Comparison of ENCODE assay signal across 12 mouse cellular contexts in genomic region chr11:120820546-120820945, GRCm38 (mm10). TPM values are rescaled to one million over a fixed set of nuclear protein-coding genes. Genes with fewer than 3 reads are reported as not detected.
DNase-seq lines count a peak whose midpoint lies in the region; ATAC-seq and TF ChIP-seq lines count a peak whose summit lies in the region.
"Had no signal": no experiment of that assay in that cellular context is flagged by ENCODE, and none has a peak within 500 bp of the region (broad histone marks: within the 10 kb centered on the region; RNA-seq: fewer than 3 reads in every experiment).

No protein-coding gene starts in this region.

- no peaks in the 10 kb centered on the region for H3K9me3 ChIP-seq in heart, embryonic 12.5 days (replicated peaks)
- no peaks in the 10 kb centered on the region for H3K9me3 ChIP-seq in MEL (replicated peaks; ENCODE audit: insufficient read depth, low read length)
- no peaks in the 10 kb centered on the region for H3K9me3 ChIP-seq in embryonic facial prominence, embryonic 10.5 days
- no peaks in the 10 kb centered on the region for H3K9me3 ChIP-seq in limb, embryonic 14.5 days (ENCODE audit: control insufficient read depth, low read length)
- H3K9me3 ChIP-seq: limb, embryonic 15.5 days had no signal

- TF ChIP-seq POLR2A in MEL (IDR thresholded peaks at IDR 0.05; ENCODE audit: control insufficient read depth in 1 of 2, insufficient read depth in 1 of 2, low read depth in 1 of 2, low read length in 2 of 2, poor library complexity in 1 of 2): no peak
- TF ChIP-seq POLR2A in limb, embryonic 14.5 days (IDR thresholded peaks at IDR 0.05; ENCODE audit: borderline replicate concordance, extremely low read depth, insufficient read depth, insufficient read length): no peak

- TF ChIP-seq EP300 in MEL (IDR thresholded peaks at IDR 0.05; ENCODE audit: low read depth in 1 of 2, low read length in 2 of 2): no peak

- H3K79me2 ChIP-seq in MEL (ENCODE audit: control insufficient read depth, insufficient read depth, low read length, poor library complexity): peaks cover 47% of the 10 kb centered on the region

- no peak for ATAC-seq in heart, embryonic 12.5 days (ENCODE audit: insufficient number of reproducible peaks, low FRiP score)
- ATAC-seq in limb, embryonic 14.5 days (ENCODE audit: low FRiP score, low read depth): no peak

- no peak overlapping the region for H3K4me2 ChIP-seq in heart, embryonic 12.5 days
- no peak overlapping the region for H3K4me2 ChIP-seq in limb, embryonic 14.5 days (replicated peaks; ENCODE audit: low read depth, low read length, severe bottlenecking)

- H3K4me3 ChIP-seq in heart, embryonic 12.5 days: no peak overlapping the region
- H3K4me3 ChIP-seq in MEL (ENCODE audit: control insufficient read depth in 1 of 2, insufficient read depth in 1 of 2, low read depth in 2 of 2, low read length in 2 of 2): no peak overlapping the region
- peak overlapping the region; percentile 91 for H3K4me3 ChIP-seq in embryonic facial prominence, embryonic 10.5 days
- H3K4me3 ChIP-seq in limb, embryonic 14.5 days (replicated peaks; ENCODE audit: low read length): no peak overlapping the region

- H3K4me1 ChIP-seq in heart, embryonic 12.5 days (replicated peaks): peaks cover 34% of the 10 kb centered on the region
- peaks cover 0 to 20% of the 10 kb centered on the region in 2 experiments; a peak in 3 of 4 replicates for H3K4me1 ChIP-seq in MEL (ENCODE audit: control insufficient read depth in 1 of 2, insufficient read depth in 2 of 2, low read length in 2 of 2)
- H3K4me1 ChIP-seq in embryonic facial prominence, embryonic 10.5 days: peaks cover 49% of the 10 kb centered on the region
- H3K4me1 ChIP-seq in limb, embryonic 14.5 days (ENCODE audit: control insufficient read depth, insufficient read depth, low read length): peaks cover 20% of the 10 kb centered on the region

- no peak for TF ChIP-seq RAD21 in MEL (IDR thresholded peaks at IDR 0.05; ENCODE audit: low read depth, low read length)

- no peak for TF ChIP-seq CTCF in MEL (IDR thresholded peaks at IDR 0.05 in 2 of 3, conservative IDR thresholded peaks at IDR 0.05 in 1 of 3; ENCODE audit: control insufficient read depth in 1 of 3, insufficient read depth in 1 of 3, low read depth in 2 of 3, low read length in 3 of 3, poor library complexity in 1 of 3, severe bottlenecking in 1 of 3)

- no peak for DNase-seq in heart, postnatal 25 days (ENCODE audit: low spot score)
- DNase-seq in MEL (ENCODE audit: low read depth, low spot score): peak; percentile 13
- DNase-seq in embryonic facial prominence, embryonic 10.5 days (ENCODE audit: low spot score): peak; percentile 7
- DNase-seq in limb, embryonic 14.5 days (ENCODE audit: low spot score): no peak
- no peak for DNase-seq in retina, postnatal 1 day
- no peak for DNase-seq in left cerebral cortex, postnatal 14 days (ENCODE audit: low spot score in 2 of 2)
- DNase-seq in MN1 (ENCODE audit: low spot score): no peak
- DNase-seq: adrenal gland, adult 8-10 months; gastrocnemius, postnatal 25 days; thymus, postnatal 36 days had no signal

- intact Hi-C loops in heart, postnatal 25 days (cut with DNase I): no loop called here
- intact Hi-C loops in left cerebral cortex, postnatal 14 days (cut with DNase I): loop anchor here (5.0 kb wide), 1 partner anchor 82 kb away; no protein-coding TSS in a partner anchor

- H3K27me3 ChIP-seq in heart, embryonic 12.5 days (replicated peaks): no peaks in the 10 kb centered on the region
- no peaks in the 10 kb centered on the region for H3K27me3 ChIP-seq in MEL (ENCODE audit: control insufficient read depth in 1 of 2, insufficient read depth in 2 of 2, low read length in 2 of 2)
- no peaks in the 10 kb centered on the region for H3K27me3 ChIP-seq in embryonic facial prominence, embryonic 10.5 days (replicated peaks; ENCODE audit: low read depth, poor library complexity, severe bottlenecking)
- no peaks in the 10 kb centered on the region for H3K27me3 ChIP-seq in limb, embryonic 14.5 days (ENCODE audit: control insufficient read depth, insufficient read depth, low read length)
- H3K27me3 ChIP-seq: limb, embryonic 15.5 days had no signal

- 94% methylated on average over 14 of the region's 14 CpGs for WGBS in heart, embryonic 12.5 days
- WGBS in embryonic facial prominence, embryonic 10.5 days: 96% methylated on average over 14 of the region's 14 CpGs
- 92% methylated on average over 14 of the region's 14 CpGs for WGBS in limb, embryonic 14.5 days

- 0 out of 2 replicates have a peak overlapping the region, but pooled peaks have one; percentile 37 for H3K9ac ChIP-seq in heart, embryonic 12.5 days
- H3K9ac ChIP-seq in MEL (ENCODE audit: control insufficient read depth, low read depth, low read length, poor library complexity, severe bottlenecking): no peak overlapping the region
- 0 out of 2 replicates have a peak overlapping the region, but pooled peaks have one; percentile 12 for H3K9ac ChIP-seq in limb, embryonic 14.5 days (ENCODE audit: low read depth, low read length, severe bottlenecking)
- H3K9ac ChIP-seq: limb, embryonic 15.5 days had no signal

- peaks cover 68% of the 10 kb centered on the region for H3K36me3 ChIP-seq in heart, embryonic 12.5 days
- H3K36me3 ChIP-seq in MEL (ENCODE audit: control insufficient read depth in 1 of 2, insufficient read depth in 2 of 2, low read length in 2 of 2): peaks cover 12 to 23% of the 10 kb centered on the region in 2 experiments
- peaks cover 74% of the 10 kb centered on the region for H3K36me3 ChIP-seq in embryonic facial prominence, embryonic 10.5 days (replicated peaks)
- H3K36me3 ChIP-seq in limb, embryonic 14.5 days (ENCODE audit: control insufficient read depth, insufficient read depth, low read length): peaks cover 64% of the 10 kb centered on the region

- H3K27ac ChIP-seq in heart, embryonic 12.5 days (ENCODE audit: poor library complexity, severe bottlenecking): 0 out of 2 replicates have a peak overlapping the region, but pooled peaks have one; percentile 3
- H3K27ac ChIP-seq in MEL (ENCODE audit: control insufficient read depth, low read depth, low read length): no peak overlapping the region
- no peak overlapping the region for H3K27ac ChIP-seq in embryonic facial prominence, embryonic 10.5 days (replicated peaks)
- no peak overlapping the region for H3K27ac ChIP-seq in limb, embryonic 14.5 days (replicated peaks; ENCODE audit: low read depth, low read length)
- H3K27ac ChIP-seq: limb, embryonic 15.5 days had no signal

RNA-seq across cellular contexts. Expression of gene Fasn, which starts 3.8 kb away (rescaled TPM):
- polyA plus RNA-seq in heart, embryonic 12.5 days (2016; fragmentation: Nextera tagmentation; extraction: Ambion mirVana): 45.1 and 47.5 TPM in 2 replicates
- 10 to 100 TPM; 29.8 to 52.8 TPM for total RNA-seq in heart, postnatal 25 days (2021)
- total RNA-seq in MEL (2012; rRNA removed): 317 and 342 TPM in 2 replicates
- 100 to 1,000 TPM; 256 to 313 TPM for polyA plus RNA-seq in MEL (2012; ENCODE audit: insufficient read depth in 1 of 2, insufficient read length in 2 of 2, low read depth in 1 of 2, low replicate concordance in 2 of 2, missing spikeins in 1 of 2)
- polyA plus RNA-seq in embryonic facial prominence, embryonic 10.5 days (2016; fragmentation: Nextera tagmentation; extraction: Ambion mirVana): 121 and 132 TPM in 2 replicates
- 187 and 282 TPM in 2 replicates for polyA plus RNA-seq in limb, embryonic 14.5 days (2012; rRNA removed)
- polyA plus RNA-seq in limb, embryonic 14.5 days (2014; fragmentation: Nextera tagmentation; extraction: Ambion mirVana): 81.9 and 86.7 TPM in 2 replicates
- total RNA-seq in left cerebral cortex, postnatal 14 days (2021): 100 to 1,000 TPM; 207 to 211 TPM

RNA-seq across cellular contexts. Expression of gene Dus1l, which starts 24.3 kb away (rescaled TPM):
- 48.0 and 48.3 TPM in 2 replicates for polyA plus RNA-seq in heart, embryonic 12.5 days (2016; fragmentation: Nextera tagmentation; extraction: Ambion mirVana)
- 10 to 100 TPM; 26.8 to 27.8 TPM for total RNA-seq in heart, postnatal 25 days (2021)
- 190 and 203 TPM in 2 replicates for total RNA-seq in MEL (2012; rRNA removed)
- 100 to 1,000 TPM in 1 of 2 experiments, not detected in 1; 171 TPM for polyA plus RNA-seq in MEL (2012; ENCODE audit: insufficient read depth in 1 of 2, insufficient read length in 2 of 2, low read depth in 1 of 2, low replicate concordance in 2 of 2, missing spikeins in 1 of 2)
- polyA plus RNA-seq in embryonic facial prominence, embryonic 10.5 days (2016; fragmentation: Nextera tagmentation; extraction: Ambion mirVana): 96.6 and 101 TPM in 2 replicates
- polyA plus RNA-seq in limb, embryonic 14.5 days (2012; rRNA removed): 55.3 and 55.8 TPM in 2 replicates
- polyA plus RNA-seq in limb, embryonic 14.5 days (2014; fragmentation: Nextera tagmentation; extraction: Ambion mirVana): 60.2 and 63.4 TPM in 2 replicates
- 10 to 100 TPM; 44.2 to 49.0 TPM for total RNA-seq in left cerebral cortex, postnatal 14 days (2021)

RNA-seq across cellular contexts. Expression of gene Gps1, which starts 36.5 kb away (rescaled TPM):
- 139 and 140 TPM in 2 replicates for polyA plus RNA-seq in heart, embryonic 12.5 days (2016; fragmentation: Nextera tagmentation; extraction: Ambion mirVana)
- 10 to 100 TPM; 52.2 to 57.0 TPM for total RNA-seq in heart, postnatal 25 days (2021)
- total RNA-seq in MEL (2012; rRNA removed): 206 and 266 TPM in 2 replicates
- polyA plus RNA-seq in MEL (2012; ENCODE audit: insufficient read depth in 1 of 2, insufficient read length in 2 of 2, low read depth in 1 of 2, low replicate concordance in 2 of 2, missing spikeins in 1 of 2): 100 to 1,000 TPM; 173 to 219 TPM
- polyA plus RNA-seq in embryonic facial prominence, embryonic 10.5 days (2016; fragmentation: Nextera tagmentation; extraction: Ambion mirVana): 265 and 272 TPM in 2 replicates
- polyA plus RNA-seq in limb, embryonic 14.5 days (2012; rRNA removed): 236 and 273 TPM in 2 replicates
- 248 and 249 TPM in 2 replicates for polyA plus RNA-seq in limb, embryonic 14.5 days (2014; fragmentation: Nextera tagmentation; extraction: Ambion mirVana)
- 100 to 1,000 TPM; 141 to 144 TPM for total RNA-seq in left cerebral cortex, postnatal 14 days (2021)

RNA-seq across cellular contexts. Expression of gene Rfng, which starts 36.5 kb away (rescaled TPM):
- 23.2 and 24.9 TPM in 2 replicates for polyA plus RNA-seq in heart, embryonic 12.5 days (2016; fragmentation: Nextera tagmentation; extraction: Ambion mirVana)
- total RNA-seq in heart, postnatal 25 days (2021): 10 to 100 TPM; 12.3 to 13.9 TPM
- 10.9 and 12.7 TPM in 2 replicates for total RNA-seq in MEL (2012; rRNA removed)
- 10 to 100 TPM in 1 of 2 experiments, not detected in 1; 40.7 TPM for polyA plus RNA-seq in MEL (2012; ENCODE audit: insufficient read depth in 1 of 2, insufficient read length in 2 of 2, low read depth in 1 of 2, low replicate concordance in 2 of 2, missing spikeins in 1 of 2)
- polyA plus RNA-seq in embryonic facial prominence, embryonic 10.5 days (2016; fragmentation: Nextera tagmentation; extraction: Ambion mirVana): 40.0 and 42.1 TPM in 2 replicates
- polyA plus RNA-seq in limb, embryonic 14.5 days (2012; rRNA removed): 61.0 and 79.7 TPM in 2 replicates
- 36.8 and 39.0 TPM in 2 replicates for polyA plus RNA-seq in limb, embryonic 14.5 days (2014; fragmentation: Nextera tagmentation; extraction: Ambion mirVana)
- 10 to 100 TPM; 75.3 to 79.6 TPM for total RNA-seq in left cerebral cortex, postnatal 14 days (2021)

RNA-seq across cellular contexts. Expression of gene Hmga1b, which starts 58.0 kb away (rescaled TPM):
- 3.5 and 5.3 TPM in 2 replicates for polyA plus RNA-seq in heart, embryonic 12.5 days (2016; fragmentation: Nextera tagmentation; extraction: Ambion mirVana)
- 10 to 100 TPM; 21.2 to 40.2 TPM for total RNA-seq in heart, postnatal 25 days (2021)
- 190 and 206 TPM in 2 replicates for total RNA-seq in MEL (2012; rRNA removed)
- polyA plus RNA-seq in MEL (2012; ENCODE audit: insufficient read depth in 1 of 2, insufficient read length in 2 of 2, low read depth in 1 of 2, low replicate concordance in 2 of 2, missing spikeins in 1 of 2): 100 to 1,000 TPM in 1 of 2 experiments, not detected in 1; 633 TPM
- 10.5 and 11.6 TPM in 2 replicates for polyA plus RNA-seq in embryonic facial prominence, embryonic 10.5 days (2016; fragmentation: Nextera tagmentation; extraction: Ambion mirVana)
- 1.8 and 1.9 TPM in 2 replicates for polyA plus RNA-seq in limb, embryonic 14.5 days (2012; rRNA removed)
- polyA plus RNA-seq in limb, embryonic 14.5 days (2014; fragmentation: Nextera tagmentation; extraction: Ambion mirVana): 4.2 and 4.5 TPM in 2 replicates
- total RNA-seq in left cerebral cortex, postnatal 14 days (2021): 10 to 100 TPM; 25.9 to 30.1 TPM

Comparison
In these comparisons a context has a peak if more than half of its experiments do, and no peak if none do; other contexts are left out.
1. DNase-seq: peak in MEL (single experiment) and embryonic facial prominence, embryonic 10.5 days (single experiment); none in heart, postnatal 25 days (single experiment), limb, embryonic 14.5 days (single experiment), retina, postnatal 1 day (single experiment), left cerebral cortex, postnatal 14 days (0 of 2) and MN1 (single experiment).